Comparison of ENCODE assay signal across 8 mouse cellular contexts in the genomic region with DNA sequence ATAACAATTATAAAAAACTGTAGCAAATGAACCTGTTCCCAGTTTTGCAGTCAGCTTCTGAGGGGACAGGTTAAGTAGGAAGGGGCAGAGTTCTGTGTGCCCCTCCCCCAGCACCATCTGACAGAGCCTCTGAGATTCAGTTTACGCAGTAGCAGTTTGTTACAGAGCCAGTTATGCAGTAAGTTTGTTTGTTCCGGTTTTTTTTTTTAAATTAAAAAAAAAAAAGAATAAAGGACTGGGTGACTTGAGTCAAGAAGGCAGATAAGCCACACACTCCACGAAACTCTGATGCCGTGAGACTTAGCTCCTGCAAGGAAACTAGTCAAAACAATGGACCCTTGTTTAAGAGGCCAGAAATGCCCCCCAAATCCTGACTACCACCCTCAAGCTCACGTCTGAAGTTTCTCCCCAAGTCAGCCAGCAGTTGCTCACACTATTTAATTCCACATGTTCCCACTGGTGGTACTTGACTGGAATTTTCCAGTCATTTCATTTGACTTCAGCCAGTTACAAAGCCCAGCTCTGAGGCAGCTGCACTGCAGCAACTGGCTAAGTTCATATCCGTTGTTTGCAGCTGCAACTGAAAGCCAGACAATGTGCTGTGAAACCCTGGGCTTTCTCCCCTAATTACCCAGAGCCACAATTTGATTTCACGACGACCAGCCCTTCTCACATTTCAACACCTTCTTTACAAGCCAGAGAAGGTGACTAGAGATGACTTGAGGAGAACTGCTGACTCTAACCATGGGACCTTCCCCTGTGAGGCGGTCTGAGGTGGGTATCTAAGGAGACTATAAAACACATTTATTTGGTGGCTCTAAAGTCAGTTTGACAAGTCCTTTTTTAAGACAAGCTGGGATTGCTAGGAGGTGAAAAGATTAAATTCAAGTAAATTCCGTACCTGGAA. TPM values are rescaled to one million over a fixed set of nuclear protein-coding genes. Genes with fewer than 3 reads are reported as not detected.
DNase-seq lines count a peak whose midpoint lies in the region; ATAC-seq and TF ChIP-seq lines count a peak whose summit lies in the region.

No protein-coding gene starts in this region.

- DNase-seq in gastrocnemius, postnatal 25 days, result peak; percentile 21
- DNase-seq in gastrocnemius, postnatal 10 days, result no peak
- DNase-seq in testis, postnatal 10 days (ENCODE audit: low spot score), result no peak
- DNase-seq in kidney, postnatal 14 days, result peak; percentile 37
- no peak for DNase-seq in ovary, postnatal 14 days (ENCODE audit: low spot score)
- DNase-seq in cerebellum, postnatal 25 days, result no peak

- H3K27me3 ChIP-seq in testis, adult 2 months (ENCODE audit: control insufficient read depth, insufficient read depth, low read length), result no peaks in the 10 kb centered on the region

- TF ChIP-seq CTCF in testis, adult 2 months (IDR thresholded peaks at IDR 0.05; ENCODE audit: control insufficient read depth, insufficient read depth, insufficient replicate concordance, low read depth, low read length), result no peak

- peak overlapping the region; percentile 68 for H3K27ac ChIP-seq in testis, adult 2 months (ENCODE audit: control insufficient read depth, insufficient read depth, low read depth, low read length)

- peaks cover 3% of the 10 kb centered on the region for H3K4me1 ChIP-seq in testis, adult 2 months (ENCODE audit: control insufficient read depth, insufficient read depth, low read length)

- H3K4me3 ChIP-seq in testis, adult 2 months (ENCODE audit: control insufficient read depth, low read depth, low read length), result no peak overlapping the region

- ATAC-seq in monocyte, adult 5-6 weeks (replicated peaks; ENCODE audit: insufficient number of reproducible peaks, low FRiP score, low TSS enrichment, poor library complexity, severe bottlenecking), result no peak

- TF ChIP-seq POLR2A in testis, adult 2 months (IDR thresholded peaks at IDR 0.05; ENCODE audit: control insufficient read depth, low read depth, low read length), result no peak

- no peaks in the 10 kb centered on the region for H3K36me3 ChIP-seq in testis, adult 2 months (ENCODE audit: control insufficient read depth, insufficient read depth, low read length)

RNA-seq across cellular contexts. Expression of a gene that starts 22.1 kb away (rescaled TPM):
- 10 to 100 TPM; 34.9 to 37.6 TPM for total RNA-seq in gastrocnemius, postnatal 25 days (2021)
- 10 to 100 TPM; 52.1 to 62.3 TPM for total RNA-seq in gastrocnemius, postnatal 10 days (2021)
- 3.4 and 4.6 TPM in 2 replicates for polyA plus RNA-seq in testis, adult 2 months (2012; rRNA removed)
- 2.4 to 4.4 TPM (median 3.0 TPM) in 3 replicates for total RNA-seq in monocyte, adult 5-6 weeks (2017)

Comparison
In these comparisons a context has a peak if more than half of its experiments do, and no peak if none do; other contexts are left out.
1. DNase-seq: peak in gastrocnemius, postnatal 25 days (single experiment) and kidney, postnatal 14 days (single experiment); none in gastrocnemius, postnatal 10 days (single experiment), testis, postnatal 10 days (single experiment), ovary, postnatal 14 days (single experiment) and cerebellum, postnatal 25 days (0 of 2).